Mouse (Mus musculus): ENCODE measurements around the gene A730061H03Rik. TPM values are rescaled to one million over a fixed set of nuclear protein-coding genes. Genes with fewer than 3 reads are reported as not detected.
A peak's percentile ranks its signal among the peaks of the same experiment; 100 is the strongest.

The A730061H03Rik gene
- polyA plus RNA-seq, 1 experiment from 2014 or later = 2.0 TPM

GRCm38 (mm10) chr14:55596036-55596690, 36.0 kb upstream of the A730061H03Rik start:
- H3K27ac ChIP-seq (ENCODE audit: low read length) = no peak overlapping the region
- H3K36me3 ChIP-seq (ENCODE audit: control insufficient read depth, insufficient read depth, low read length) = peaks cover 29% of the 10 kb centered on the region
- WGBS = 81% methylated on average over 13 of the region's 13 CpGs

GRCm38 (mm10) chr14:55592226-55592625, 32.0 kb upstream of the A730061H03Rik start:
- WGBS = 4% methylated on average over 16 of the region's 16 CpGs
- Histone ChIP-seq H3K27ac (ENCODE audit: low read length) (peak overlapping the region; percentile 78), H3K9me3 (ENCODE audit: control insufficient read depth, low read length) (no peaks in the 10 kb centered on the region), H3K4me2 (ENCODE audit: low read depth, low read length) (peak overlapping the region; percentile 56), H3K27me3 (replicated peaks; ENCODE audit: control insufficient read depth, insufficient read depth, low read length) (no peaks in the 10 kb centered on the region), H3K4me1 (ENCODE audit: control insufficient read depth, insufficient read depth, low read length) (peaks cover 19% of the 10 kb centered on the region), H3K4me3 (ENCODE audit: low read length) (peak overlapping the region; percentile 84), H3K9ac (ENCODE audit: low read depth, low read length) (peak overlapping the region; percentile 88), H3K36me3 (ENCODE audit: control insufficient read depth, insufficient read depth, low read length) (peaks cover 11% of the 10 kb centered on the region)
- no peak for ATAC-seq

More at GRCm38 (mm10) chr14:55596036-55596690, 36.0 kb upstream of the A730061H03Rik start:
- Histone ChIP-seq H3K4me3 (ENCODE audit: low read length) (no peak overlapping the region), H3K27me3 (replicated peaks; ENCODE audit: control insufficient read depth, insufficient read depth, low read length) (no peaks in the 10 kb centered on the region), H3K9ac (ENCODE audit: low read depth, low read length) (no peak overlapping the region), H3K9me3 (ENCODE audit: control insufficient read depth, low read length) (no peaks in the 10 kb centered on the region), H3K4me2 (ENCODE audit: low read depth, low read length) (no peak overlapping the region), H3K4me1 (ENCODE audit: control insufficient read depth, insufficient read depth, low read length) (peaks cover 12% of the 10 kb centered on the region)
- ATAC-seq = no peak

GRCm38 (mm10) chr14:55591331-55591891, 31.2 kb upstream of the A730061H03Rik start, which contains the start of gene Rnf31:
TSS of gene Rnf31 (plus strand) at chr14:55591708.
- Histone ChIP-seq H3K36me3 (ENCODE audit: control insufficient read depth, insufficient read depth, low read length) (peaks cover 8% of the 10 kb centered on the region), H3K27me3 (replicated peaks; ENCODE audit: control insufficient read depth, insufficient read depth, low read length) (no peaks in the 10 kb centered on the region), H3K4me3 (ENCODE audit: low read length) (peak within 1 kb of the TSS; percentile 84), H3K4me2 (ENCODE audit: low read depth, low read length) (peak within 1 kb of the TSS; percentile 56), H3K9me3 (ENCODE audit: control insufficient read depth, low read length) (no peaks in the 10 kb centered on the region), H3K9ac (ENCODE audit: low read depth, low read length) (peak within 1 kb of the TSS; percentile 88), H3K4me1 (ENCODE audit: control insufficient read depth, insufficient read depth, low read length) (peaks cover 19% of the 10 kb centered on the region), H3K27ac (ENCODE audit: low read length) (peak within 1 kb of the TSS; percentile 96)
- WGBS = under 1% methylated on average over 33 of the region's 33 CpGs
- ATAC-seq = peak; percentile 90

GRCm38 (mm10) chr14:55590748-55591330, 30.6 kb upstream of the A730061H03Rik start, which contains the start of gene Psme2:
TSS of gene Psme2 (minus strand) at chr14:55591113.
- Histone ChIP-seq H3K9me3 (ENCODE audit: control insufficient read depth, low read length) (no peaks in the 10 kb centered on the region), H3K4me2 (ENCODE audit: low read depth, low read length) (peak within 1 kb of the TSS; percentile 56), H3K27ac (ENCODE audit: low read length) (peak within 1 kb of the TSS; percentile 96), H3K4me1 (ENCODE audit: control insufficient read depth, insufficient read depth, low read length) (peaks cover 19% of the 10 kb centered on the region), H3K36me3 (ENCODE audit: control insufficient read depth, insufficient read depth, low read length) (peaks cover 6% of the 10 kb centered on the region), H3K27me3 (replicated peaks; ENCODE audit: control insufficient read depth, insufficient read depth, low read length) (no peaks in the 10 kb centered on the region), H3K4me3 (ENCODE audit: low read length) (peak within 1 kb of the TSS; percentile 84), H3K9ac (ENCODE audit: low read depth, low read length) (peak within 1 kb of the TSS; percentile 88)
- ATAC-seq = peak; percentile 96
- WGBS = 0% methylated on average over 22 of the region's 22 CpGs

- peaks cover 22% of the 10 kb centered on the region for H3K4me1 ChIP-seq (ENCODE audit: control insufficient read depth, insufficient read depth, low read length)
- H3K27me3 ChIP-seq (replicated peaks; ENCODE audit: control insufficient read depth, insufficient read depth, low read length) = no peaks in the 10 kb centered on the region
- H3K9me3 ChIP-seq (ENCODE audit: control insufficient read depth, low read length) = no peaks in the 10 kb centered on the region
- peak overlapping the region; percentile 56 for H3K4me2 ChIP-seq (ENCODE audit: low read depth, low read length)
- H3K4me3 ChIP-seq (ENCODE audit: low read length) = peak overlapping the region; percentile 84
- H3K9ac ChIP-seq (ENCODE audit: low read depth, low read length) = peak overlapping the region; percentile 79
- peaks cover 3% of the 10 kb centered on the region for H3K36me3 ChIP-seq (ENCODE audit: control insufficient read depth, insufficient read depth, low read length)
- peak overlapping the region; percentile 79 for H3K27ac ChIP-seq (ENCODE audit: low read length)
- WGBS = 77% methylated on average over 11 of the region's 11 CpGs
- ATAC-seq = no peak
These were observed 29.7 kb upstream of the A730061H03Rik start for GRCm38 (mm10) chr14:55589771-55590448.

- H3K27ac ChIP-seq (ENCODE audit: low read length) = no peak overlapping the region
- no peak overlapping the region for H3K9ac ChIP-seq (ENCODE audit: low read depth, low read length)
- WGBS = 92% methylated on average over 5 of the region's 5 CpGs
- H3K36me3 ChIP-seq (ENCODE audit: control insufficient read depth, insufficient read depth, low read length) = no peaks in the 10 kb centered on the region; the same call in 1 of the 2 replicates
- H3K27me3 ChIP-seq (replicated peaks; ENCODE audit: control insufficient read depth, insufficient read depth, low read length) = no peaks in the 10 kb centered on the region
- peaks cover 25% of the 10 kb centered on the region for H3K4me1 ChIP-seq (ENCODE audit: control insufficient read depth, insufficient read depth, low read length)
- H3K4me3 ChIP-seq (ENCODE audit: low read length) = no peak overlapping the region
- ATAC-seq = no peak
- no peak overlapping the region for H3K4me2 ChIP-seq (ENCODE audit: low read depth, low read length)
- H3K9me3 ChIP-seq (ENCODE audit: control insufficient read depth, low read length) = no peaks in the 10 kb centered on the region
These were observed 29.1 kb upstream of the A730061H03Rik start for GRCm38 (mm10) chr14:55589271-55589670.

- Histone ChIP-seq H3K4me1 (ENCODE audit: control insufficient read depth, insufficient read depth, low read length) (peaks cover 13% of the 10 kb centered on the region), H3K4me3 (ENCODE audit: low read length) (no peak overlapping the region)
- WGBS = 92% methylated on average over 2 of the region's 2 CpGs
These were observed 25.9 kb upstream of the A730061H03Rik start for GRCm38 (mm10) chr14:55586149-55586548.

GRCm38 (mm10) chr14:55585566-55585960, 25.4 kb upstream of the A730061H03Rik start:
- H3K27ac ChIP-seq (ENCODE audit: low read length) = peak overlapping the region; percentile 70; the same call in 1 of the 2 replicates
- peak; percentile 82 for ATAC-seq

More at GRCm38 (mm10) chr14:55586149-55586548, 25.9 kb upstream of the A730061H03Rik start:
- no peak for ATAC-seq
- no peaks in the 10 kb centered on the region for H3K27me3 ChIP-seq (replicated peaks; ENCODE audit: control insufficient read depth, insufficient read depth, low read length)
- H3K9me3 ChIP-seq (ENCODE audit: control insufficient read depth, low read length) = no peaks in the 10 kb centered on the region
- H3K9ac ChIP-seq (ENCODE audit: low read depth, low read length) = no peak overlapping the region
- peak overlapping the region; percentile 70; the same call in 1 of the 2 replicates for H3K27ac ChIP-seq (ENCODE audit: low read length)
- H3K4me2 ChIP-seq (ENCODE audit: low read depth, low read length) = no peak overlapping the region
- H3K36me3 ChIP-seq (ENCODE audit: control insufficient read depth, insufficient read depth, low read length) = peaks cover under 1% of the 10 kb centered on the region; the same call in 1 of the 2 replicates

More at GRCm38 (mm10) chr14:55585566-55585960, 25.4 kb upstream of the A730061H03Rik start:
- 40% methylated on average over 6 of the region's 6 CpGs for WGBS
- H3K9me3 ChIP-seq (ENCODE audit: control insufficient read depth, low read length) = no peaks in the 10 kb centered on the region
- H3K4me1 ChIP-seq (ENCODE audit: control insufficient read depth, insufficient read depth, low read length) = peaks cover 13% of the 10 kb centered on the region
- H3K4me2 ChIP-seq (ENCODE audit: low read depth, low read length) = peak overlapping the region; percentile 91
- H3K9ac ChIP-seq (ENCODE audit: low read depth, low read length) = no peak overlapping the region
- H3K27me3 ChIP-seq (replicated peaks; ENCODE audit: control insufficient read depth, insufficient read depth, low read length) = no peaks in the 10 kb centered on the region
- no peak overlapping the region for H3K4me3 ChIP-seq (ENCODE audit: low read length)
- H3K36me3 ChIP-seq (ENCODE audit: control insufficient read depth, insufficient read depth, low read length) = peaks cover 7% of the 10 kb centered on the region; the same call in 1 of the 2 replicates
